Mouse (Mus musculus) ES-Bruce4 (cell line): ENCODE measurements around the gene Arhgap15.

ENCODE experiments used
- CTCF ChIP-seq: IDR thresholded peaks from one replicate; pipeline ENCODE4 v1.8.1; 2011; ENCODE audit warnings: low read depth, low read length
- POLR2A ChIP-seq: IDR thresholded peaks from one replicate; pipeline ENCODE4 v1.8.1; 2011; ENCODE audit warnings: low read length; ENCODE audit not compliant: insufficient read depth

- TF ChIP-seq CTCF: no peak
- no peak for TF ChIP-seq POLR2A
Measured at GRCm38 (mm10) chr2:44338467-44338866, 589.8 kb downstream of the Arhgap15 start.
